Mouse (Mus musculus) heart, embryonic 11.5 days (tissue): ENCODE data around the gene Fdx1l. TPM values are rescaled to one million over a fixed set of nuclear protein-coding genes. Genes with fewer than 3 reads are reported as not detected.

ENCODE experiments used
- microRNA counts: library from miRNA; unstranded; fragments of <30 nt; microRNA quantifications from one replicate; lab custom pipeline; 2015
- microRNA-seq: library from miRNA; unstranded; fragments of <30 nt; microRNA quantifications from one replicate; pipeline ENCODE4, GENCODE M21; 2016; ENCODE audit warnings: borderline number of aligned reads
- polyA plus RNA-seq: library from polyadenylated mRNA; unstranded; fragments of >200 nt; fragmentation: Nextera tagmentation; extraction: Ambion mirVana; gene quantifications from 2 replicates; pipeline ENCODE4 v1.2.1, GENCODE M21; 2014

Gene Fdx1l
- polyA plus RNA-seq, 1 experiment from 2014 or later: 58.2 TPM

MicroRNAs within 50 kb of the gene (microRNA counts, 519-probe panel; counts per million panel counts)
- microRNA mmu-miR-1900 (lab: Ali Mortazavi, UCI): 32.2 counts per million

Small RNAs within 50 kb of the gene (microRNA-seq; reads per million reads assigned to microRNA genes)
- not detected for gene Mir1900
- gene Mir7082: 2.3 reads per million, percentile 28 among the genes with 10 or more reads in this experiment

Other genes starting within 250 kb of the Fdx1l start
- gene A230050P20Rik, start 205.0 kb downstream of the Fdx1l start, polyA plus RNA-seq: 2.1 TPM in 2 replicates
- gene Angptl6, start 193.9 kb downstream of the Fdx1l start, polyA plus RNA-seq: 2.1 and 2.9 TPM in 2 replicates
- 43.6 and 46.2 TPM in 2 replicates for gene Ppan, start 185.4 kb downstream of the Fdx1l start, polyA plus RNA-seq
- 276 and 286 TPM in 2 replicates for gene Eif3g, start 175.0 kb downstream of the Fdx1l start, polyA plus RNA-seq
- gene Dnmt1, start 113.7 kb downstream of the Fdx1l start, polyA plus RNA-seq: 50.5 and 59.3 TPM in 2 replicates
- 24.6 and 26.5 TPM in 2 replicates for gene S1pr2, start 96.8 kb downstream of the Fdx1l start, polyA plus RNA-seq
- 140 and 147 TPM in 2 replicates for gene Mrpl4, start 70.9 kb downstream of the Fdx1l start, polyA plus RNA-seq
- 8.1 and 8.5 TPM in 2 replicates for gene Icam1, start 57.6 kb downstream of the Fdx1l start, polyA plus RNA-seq
- gene Icam4, start 44.2 kb downstream of the Fdx1l start, polyA plus RNA-seq: 18.9 and 25.4 TPM in 2 replicates
- not detected in 2 replicates for gene Icam5, start 41.5 kb downstream of the Fdx1l start, polyA plus RNA-seq
- gene Zglp1, start 6.5 kb downstream of the Fdx1l start, polyA plus RNA-seq: 0.28 and 1.8 TPM in 2 replicates
- gene Gm49373, start 518 bp downstream of the Fdx1l start, polyA plus RNA-seq: 0.31 and 0.44 TPM in 2 replicates
- gene Gm38431, start 18.4 kb upstream of the Fdx1l start, polyA plus RNA-seq: 1.2 and 1.9 TPM in 2 replicates
- 53.6 and 57.8 TPM in 2 replicates for gene Raver1, start 18.4 kb upstream of the Fdx1l start, polyA plus RNA-seq
- 9.4 and 10.9 TPM in 2 replicates for gene Tyk2, start 57.6 kb upstream of the Fdx1l start, polyA plus RNA-seq
- 254 and 266 TPM in 2 replicates for gene Cdc37, start 76.4 kb upstream of the Fdx1l start, polyA plus RNA-seq
- gene Pde4a, start 92.1 kb upstream of the Fdx1l start, polyA plus RNA-seq: 7.6 and 8.3 TPM in 2 replicates
- gene Keap1, start 165.7 kb upstream of the Fdx1l start, polyA plus RNA-seq: 22.3 and 35.7 TPM in 2 replicates
- gene S1pr5, start 174.8 kb upstream of the Fdx1l start, polyA plus RNA-seq: 0.11 and 0.31 TPM in 2 replicates
- 45.5 and 48.2 TPM in 2 replicates for gene Atg4d, start 191.7 kb upstream of the Fdx1l start, polyA plus RNA-seq
- 9.9 and 12.3 TPM in 2 replicates for gene Kri1, start 214.4 kb upstream of the Fdx1l start, polyA plus RNA-seq
- 88.4 and 99.8 TPM in 2 replicates for gene Cdkn2d, start 217.8 kb upstream of the Fdx1l start, polyA plus RNA-seq
- 0.55 and 1.1 TPM in 2 replicates for gene Ap1m2, start 238.7 kb upstream of the Fdx1l start, polyA plus RNA-seq
- 62.3 and 70.0 TPM in 2 replicates for gene Slc44a2, start 247.1 kb upstream of the Fdx1l start, polyA plus RNA-seq